In genomic region chr13:107074917-107075316, GRCm38 (mm10) we compare ENCODE assay signal across 25 mouse cellular contexts. TPM values are rescaled to one million over a fixed set of nuclear protein-coding genes. Genes with fewer than 3 reads are reported as not detected.
A peak's percentile ranks its signal among the peaks of the same experiment; 100 is the strongest.
DNase-seq lines count a peak whose midpoint lies in the region; ATAC-seq and TF ChIP-seq lines count a peak whose summit lies in the region.
"Had no signal": no experiment of that assay in that cellular context is flagged by ENCODE, and none has a peak within 500 bp of the region (broad histone marks: within the 10 kb centered on the region; RNA-seq: fewer than 3 reads in every experiment).

No protein-coding gene starts in this region.

- TF ChIP-seq CTCF in liver, embryonic 14.5 days (IDR thresholded peaks at IDR 0.05; ENCODE audit: low read depth) = no peak

- H3K4me2 ChIP-seq in heart, embryonic 11.5 days = no peak overlapping the region
- peak overlapping the region; percentile 49 for H3K4me2 ChIP-seq in liver, embryonic 14.5 days (ENCODE audit: low read depth)
- H3K4me2 ChIP-seq: embryonic facial prominence, embryonic 15.5 days; heart, embryonic 15.5 days; hindbrain, embryonic 14.5 days; limb, embryonic 12.5 days had no signal

- 0 out of 2 replicates have a peak, but pooled peaks cover 3% of the 10 kb centered on the region for H3K4me1 ChIP-seq in heart, embryonic 11.5 days (ENCODE audit: control insufficient read depth, insufficient read depth, low read length)
- peaks cover 15% of the 10 kb centered on the region for H3K4me1 ChIP-seq in heart, embryonic 10.5 days
- H3K4me1 ChIP-seq in liver, embryonic 14.5 days (replicated peaks; ENCODE audit: control insufficient read depth in 2 of 2, insufficient read depth in 2 of 2, low read length in 1 of 2) = peaks cover 27 to 44% of the 10 kb centered on the region in 2 experiments

- no peaks in the 10 kb centered on the region for H3K9me3 ChIP-seq in heart, embryonic 11.5 days (replicated peaks; ENCODE audit: control insufficient read depth, low read length)
- no peaks in the 10 kb centered on the region for H3K9me3 ChIP-seq in heart, embryonic 10.5 days
- H3K9me3 ChIP-seq in liver, embryonic 14.5 days (ENCODE audit: control insufficient read depth, low read length) = no peaks in the 10 kb centered on the region
- H3K9me3 ChIP-seq: embryonic facial prominence, embryonic 15.5 days; forebrain, embryonic 10.5 days; heart, embryonic 15.5 days; limb, embryonic 12.5 days; megakaryocyte, embryonic 14.5 days had no signal

- ATAC-seq in heart, embryonic 11.5 days (replicated peaks; ENCODE audit: insufficient number of reproducible peaks, low FRiP score, low TSS enrichment) = 0 out of 2 replicates have a peak, but pooled peaks have one; percentile 60
- peak; percentile 57; the same call in 1 of the 2 replicates for ATAC-seq in liver, embryonic 14.5 days (ENCODE audit: insufficient read depth)
- ATAC-seq: forebrain, postnatal 0 days; inflammation-experienced regulatory T-cells, adult 6 months had no signal

- H3K27me3 ChIP-seq in heart, embryonic 11.5 days (ENCODE audit: control insufficient read depth, insufficient read depth, low read length) = 0 out of 2 replicates have a peak, but pooled peaks cover 3% of the 10 kb centered on the region
- no peaks in the 10 kb centered on the region for H3K27me3 ChIP-seq in heart, embryonic 10.5 days (ENCODE audit: insufficient read depth, poor library complexity, severe bottlenecking)
- H3K27me3 ChIP-seq in liver, embryonic 14.5 days (ENCODE audit: control insufficient read depth, insufficient read depth, low read length) = no peaks in the 10 kb centered on the region
- H3K27me3 ChIP-seq: embryonic facial prominence, embryonic 15.5 days; heart, embryonic 15.5 days; limb, embryonic 12.5 days had no signal

- no peak for DNase-seq in heart, embryonic 10.5 days (ENCODE audit: low spot score)
- DNase-seq in c-Kit-positive CD71-positive TER-119-positive erythroid progenitor cells, embryonic 14.5 days (ENCODE audit: low spot score) = peak; percentile 70
- DNase-seq in liver, embryonic 14.5 days (ENCODE audit: low read depth in 3 of 3, low spot score in 3 of 3) = peak in 1 of 3 experiments; percentile 75
- peak; percentile 66 for DNase-seq in skeletal muscle tissue, adult 2 months (ENCODE audit: low read depth, low spot score)
- DNase-seq in layer of hippocampus, adult 9-10 months (ENCODE audit: low spot score) = no peak
- DNase-seq in kidney, postnatal 4 days = no peak
- DNase-seq: adrenal gland, postnatal 10 days; cerebellum, adult 9-10 months; forebrain, postnatal 0 days; heart, postnatal 4 days; kidney, adult 8-10 months; kidney, postnatal 10 days; layer of hippocampus, postnatal 36 days; lung, adult 2 months; midbrain, embryonic 14.5 days; spleen, adult 18-20 months; thymus, postnatal 36 days had no signal

- 72% methylated on average over 4 of the region's 4 CpGs for WGBS in heart, embryonic 11.5 days (ENCODE audit: insufficient replicate concordance)
- 79% methylated on average over 4 of the region's 4 CpGs for WGBS in heart, embryonic 10.5 days
- 28% methylated on average over 4 of the region's 4 CpGs for WGBS in liver, embryonic 14.5 days (ENCODE audit: insufficient replicate concordance)

- no peak overlapping the region for H3K4me3 ChIP-seq in heart, embryonic 11.5 days (ENCODE audit: low read depth, low read length)
- H3K4me3 ChIP-seq in heart, embryonic 10.5 days = no peak overlapping the region
- H3K4me3 ChIP-seq in liver, embryonic 14.5 days (ENCODE audit: insufficient read depth in 1 of 2, low read depth in 2 of 2, low read length in 2 of 2) = no peak overlapping the region
- H3K4me3 ChIP-seq: embryonic facial prominence, embryonic 15.5 days; forebrain, embryonic 10.5 days; heart, embryonic 15.5 days; limb, embryonic 12.5 days; megakaryocyte, embryonic 14.5 days had no signal

- no peak for TF ChIP-seq EP300 in liver, embryonic 14.5 days (IDR thresholded peaks at IDR 0.05; ENCODE audit: low read depth)

- H3K36me3 ChIP-seq in heart, embryonic 11.5 days (ENCODE audit: control insufficient read depth, insufficient read depth, low read length) = no peaks in the 10 kb centered on the region
- no peaks in the 10 kb centered on the region for H3K36me3 ChIP-seq in heart, embryonic 10.5 days
- H3K36me3 ChIP-seq in liver, embryonic 14.5 days (replicated peaks; ENCODE audit: control insufficient read depth, insufficient read depth, low read depth) = no peaks in the 10 kb centered on the region
- H3K36me3 ChIP-seq: embryonic facial prominence, embryonic 15.5 days; forebrain, embryonic 10.5 days; heart, embryonic 15.5 days; limb, embryonic 12.5 days had no signal

- peak overlapping the region; percentile 35; the same call in 1 of the 2 replicates for H3K27ac ChIP-seq in heart, embryonic 11.5 days (ENCODE audit: low read depth, low read length)
- no peak overlapping the region; the same call in 1 of the 2 replicates for H3K27ac ChIP-seq in heart, embryonic 10.5 days
- H3K27ac ChIP-seq in liver, embryonic 14.5 days = peak overlapping the region; percentile 57
- H3K27ac ChIP-seq: embryonic facial prominence, embryonic 15.5 days; heart, embryonic 15.5 days; hindbrain, embryonic 14.5 days; limb, embryonic 12.5 days had no signal

- H3K9ac ChIP-seq in heart, embryonic 11.5 days (ENCODE audit: low read depth, low read length) = no peak overlapping the region
- peak overlapping the region; percentile 46 for H3K9ac ChIP-seq in liver, embryonic 14.5 days (replicated peaks)
- H3K9ac ChIP-seq: embryonic facial prominence, embryonic 15.5 days; forebrain, postnatal 0 days; heart, embryonic 15.5 days; hindbrain, embryonic 14.5 days; limb, embryonic 12.5 days had no signal

RNA-seq across cellular contexts. Expression of gene Kif2a, which starts 53.0 kb away (rescaled TPM):
- polyA plus RNA-seq in heart, embryonic 11.5 days (2014; fragmentation: Nextera tagmentation; extraction: Ambion mirVana) = 18.6 and 20.6 TPM in 2 replicates
- 10.8 and 15.0 TPM in 2 replicates for polyA plus RNA-seq in heart, embryonic 10.5 days (2016; fragmentation: Nextera tagmentation; extraction: Ambion mirVana)
- polyA plus RNA-seq in liver, embryonic 14.5 days (2012; rRNA removed) = 6.6 and 16.2 TPM in 2 replicates
- 19.2 and 25.2 TPM in 2 replicates for polyA plus RNA-seq in liver, embryonic 14.5 days (2014; fragmentation: Nextera tagmentation; extraction: Ambion mirVana)

Comparison
In these comparisons a context has a peak if more than half of its experiments do, and no peak if none do; other contexts are left out.
1. DNase-seq: peak in c-Kit-positive CD71-positive TER-119-positive erythroid progenitor cells, embryonic 14.5 days (single experiment) and skeletal muscle tissue, adult 2 months (single experiment); none in heart, embryonic 10.5 days (single experiment), layer of hippocampus, adult 9-10 months (single experiment) and kidney, postnatal 4 days (0 of 2).